Mouse (Mus musculus) cerebellum, adult 9-11 months (tissue): ENCODE measurements around the gene Micu1.

ENCODE experiments used
- DNase-seq: peaks from one replicate; pipeline ENCODE4 v3.0.0; 2022

The Micu1 gene

DNA sequence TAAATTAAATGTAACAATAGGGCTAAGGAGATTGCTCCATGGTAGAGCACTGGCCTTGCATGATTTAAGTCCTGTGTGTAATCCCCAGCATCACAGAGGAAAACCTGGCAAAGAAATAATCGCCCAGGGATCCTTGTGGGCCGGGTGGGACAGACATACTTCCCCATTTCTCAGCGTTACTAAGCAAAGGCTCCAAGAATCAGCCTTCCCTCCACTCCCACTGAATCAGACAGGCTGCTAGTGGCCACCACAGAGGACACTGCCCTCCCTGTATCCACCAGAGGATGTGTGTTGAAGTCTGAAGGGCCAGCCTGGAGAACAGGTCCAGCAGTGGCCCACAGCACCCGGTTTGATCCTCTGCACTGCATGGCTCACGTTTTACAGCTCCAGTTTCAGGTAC is 185.2 kb downstream of the Micu1 start:
- no peak for DNase-seq

DNA sequence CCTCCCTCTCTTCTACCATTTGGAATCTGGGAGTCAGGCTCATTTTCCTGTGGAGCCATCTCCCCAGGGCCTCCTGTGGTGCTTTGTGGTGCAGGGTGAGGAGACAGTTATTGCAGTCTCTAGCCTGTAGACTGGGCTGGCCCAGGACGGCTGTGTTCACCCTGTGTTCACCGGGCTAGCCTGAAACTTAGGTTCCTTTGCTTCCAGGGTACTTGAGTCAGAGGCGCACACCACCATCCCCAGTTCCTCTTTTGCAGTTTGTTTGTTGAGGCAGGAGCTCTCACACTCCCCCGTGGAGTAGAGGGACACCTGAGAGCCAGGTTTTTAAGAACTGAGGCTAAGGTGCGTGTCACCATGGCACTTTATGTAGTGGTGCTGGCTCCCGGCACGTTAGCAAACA is 187.1 kb downstream of the Micu1 start:
- no peak for DNase-seq

DNA sequence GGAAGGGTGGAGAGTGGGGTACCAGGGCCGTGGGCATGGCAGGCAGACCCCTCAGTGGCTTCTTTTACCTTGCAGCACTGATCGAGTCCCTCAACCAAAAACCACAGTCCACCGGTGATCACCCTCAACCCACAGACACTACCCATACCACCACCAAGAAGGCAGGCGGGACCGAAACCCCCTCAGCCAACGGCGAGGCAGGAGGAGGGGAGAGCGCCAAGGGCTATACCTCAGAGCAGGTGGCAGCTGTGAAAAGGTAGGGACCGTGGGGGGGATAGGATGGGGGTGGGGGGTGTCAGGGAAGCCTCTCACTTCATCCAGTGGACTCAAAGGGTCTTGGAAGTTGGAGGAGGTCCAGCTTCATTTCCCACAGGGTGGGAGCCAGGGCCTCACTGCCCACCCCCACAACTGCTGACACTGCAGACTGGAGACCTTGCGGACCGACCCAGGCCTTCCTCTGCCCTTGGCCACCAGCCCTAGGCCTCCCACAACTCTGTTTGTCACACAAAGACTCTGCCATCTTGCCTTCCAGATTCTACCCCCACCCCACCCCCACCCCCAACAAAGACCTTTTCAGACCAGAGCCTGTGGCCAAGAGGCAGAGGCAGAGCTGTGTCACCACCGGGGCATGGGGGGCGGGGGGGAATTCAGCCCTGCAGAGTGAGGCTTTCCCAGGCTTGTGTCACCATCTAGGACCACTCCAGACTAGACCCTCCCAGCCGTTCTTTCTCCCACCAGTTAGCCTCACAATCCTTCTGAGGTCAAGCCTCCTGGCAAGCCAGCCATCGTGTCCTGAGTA is 187.9 kb downstream of the Micu1 start:
- no peak for DNase-seq

DNA sequence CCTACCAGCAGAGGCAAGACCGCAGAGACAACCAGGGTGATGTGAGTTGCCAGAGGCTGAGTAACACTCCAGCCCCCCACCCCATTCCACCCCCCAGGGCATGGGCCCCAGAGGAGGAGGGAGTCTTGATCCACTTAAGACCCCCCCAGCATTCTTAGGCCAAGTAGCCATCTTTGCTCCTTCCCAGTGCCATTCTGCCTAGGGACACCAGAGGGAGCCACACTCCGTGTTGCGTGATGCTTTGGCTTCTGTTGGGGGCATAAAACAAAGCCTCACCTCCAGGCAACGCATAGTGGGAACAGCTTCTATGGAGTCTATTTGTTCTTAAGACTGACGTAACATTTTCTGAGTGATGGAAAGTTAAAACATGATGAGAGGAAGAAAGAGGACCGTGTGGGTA is 190.7 kb downstream of the Micu1 start:
- DNase-seq, result peak; percentile 76

DNA sequence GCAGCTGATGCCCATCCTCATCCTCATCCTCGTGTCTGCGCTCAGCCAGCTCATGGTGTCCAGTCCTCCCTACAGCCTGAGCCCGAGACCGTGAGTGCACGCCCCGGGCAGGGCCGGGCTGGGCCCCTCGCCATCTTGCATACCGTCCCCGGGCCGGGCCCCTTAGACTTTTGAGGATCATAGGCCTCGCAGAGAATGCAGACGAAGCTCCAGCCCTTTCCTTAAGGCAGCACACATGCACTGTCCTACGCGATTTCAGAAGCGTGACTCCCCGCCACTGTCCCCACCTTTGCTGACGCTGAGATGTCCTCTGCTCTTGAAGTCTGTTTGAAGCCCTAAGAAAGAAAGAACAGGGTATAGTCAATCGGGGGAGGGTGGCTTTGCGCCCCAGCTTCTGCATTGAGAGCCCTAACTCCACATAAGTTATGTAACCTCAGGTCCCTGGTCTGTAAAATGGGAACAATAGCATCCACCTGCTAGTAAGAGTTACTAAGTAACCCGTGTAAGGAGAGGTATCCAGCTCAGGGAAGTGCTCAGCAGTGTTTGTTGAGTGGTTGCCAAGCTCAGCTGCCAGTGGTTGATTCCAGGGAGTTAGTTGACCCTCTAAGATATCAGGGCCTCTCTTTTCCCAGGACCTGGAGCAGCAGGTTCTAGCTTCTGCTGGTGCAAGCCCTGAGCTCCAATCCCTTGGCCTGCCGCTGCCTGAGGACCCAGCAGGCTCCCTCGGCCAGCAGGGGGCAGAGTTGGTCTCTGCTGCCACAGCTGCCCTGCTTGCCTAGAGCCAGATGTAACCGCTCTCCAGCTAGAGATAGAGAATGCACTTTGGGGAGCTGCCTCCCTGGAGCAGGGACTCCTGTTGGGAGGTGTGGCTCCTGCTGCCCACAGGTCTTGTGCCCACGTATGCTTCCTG is 192.2 kb downstream of the Micu1 start:
- DNase-seq, result peak; percentile 53

DNA sequence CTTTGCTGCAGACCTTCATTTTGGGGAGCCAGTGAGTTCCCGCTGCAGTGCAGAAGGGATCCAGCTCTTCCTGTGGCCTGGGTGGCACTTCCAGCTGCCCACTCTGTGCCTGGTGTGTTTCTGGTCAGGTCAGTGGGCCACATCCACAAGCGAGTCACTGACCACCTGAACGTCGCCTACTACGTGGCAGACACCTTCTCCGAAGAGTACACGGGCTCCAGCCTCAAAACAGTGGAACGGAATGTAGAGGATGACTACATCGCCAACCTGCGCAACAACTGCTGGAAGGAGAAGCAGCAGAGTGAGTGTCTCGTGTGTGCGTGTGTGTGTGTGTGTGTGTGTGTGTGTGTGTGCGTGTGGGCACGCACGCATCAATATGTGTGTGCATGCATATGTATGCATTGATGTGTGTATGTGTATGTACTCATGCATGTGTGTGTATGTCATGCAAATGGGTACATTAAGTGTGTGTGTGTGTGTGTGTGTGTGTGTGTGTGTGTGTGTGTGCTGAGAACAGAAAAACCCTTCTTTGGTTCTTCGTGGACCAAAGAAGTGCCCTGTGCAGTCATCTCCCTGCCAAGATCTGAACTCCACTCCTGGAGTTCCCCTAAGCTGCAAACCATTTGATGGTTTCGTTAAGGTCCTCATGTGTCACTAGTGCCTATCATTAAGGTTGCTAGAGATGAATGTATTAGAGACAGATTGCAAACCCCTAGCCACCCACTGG is 193.3 kb downstream of the Micu1 start:
- no peak for DNase-seq

DNA sequence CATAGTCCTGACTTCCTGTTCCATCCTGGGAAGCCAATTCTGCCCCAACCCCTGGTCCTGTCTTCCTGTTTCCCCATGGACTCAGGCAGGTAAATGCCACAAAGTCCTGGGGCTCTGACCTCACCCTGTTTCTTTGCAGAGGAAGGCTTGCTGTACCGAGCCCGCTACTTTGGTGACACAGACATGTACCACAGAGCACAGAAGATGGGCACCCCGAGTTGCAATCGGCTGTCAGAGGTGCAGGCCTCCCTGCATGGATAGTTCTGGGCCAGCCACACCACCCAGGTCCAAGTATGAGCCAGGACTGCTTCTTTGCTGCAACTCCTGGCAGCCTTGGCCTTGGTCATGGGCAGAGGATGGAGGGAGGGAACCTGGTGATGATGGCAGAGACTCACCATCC is 193.9 kb downstream of the Micu1 start:
- DNase-seq, result no peak

DNA sequence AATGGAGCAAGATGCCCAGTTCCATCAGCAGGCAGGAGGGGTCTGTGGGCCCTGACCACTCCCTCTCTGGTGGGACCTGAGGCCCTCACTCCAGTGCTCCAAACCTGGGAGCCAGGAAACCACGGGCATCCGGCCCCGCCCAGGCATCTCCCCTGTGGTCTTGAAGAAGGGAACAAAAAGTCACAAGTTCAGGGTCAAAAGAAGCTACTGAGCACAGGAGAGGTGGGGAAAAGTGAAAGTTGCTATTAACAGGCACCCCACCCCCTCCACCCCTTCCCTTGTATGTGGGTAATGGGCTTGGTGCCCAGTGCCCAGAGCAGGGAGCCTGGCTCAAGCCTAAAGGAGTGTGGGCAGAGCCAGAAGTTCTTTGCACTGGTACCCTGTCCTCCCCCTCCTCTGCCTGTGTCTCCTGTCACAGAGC is 194.6 kb downstream of the Micu1 start:
- DNase-seq, result no peak

DNA sequence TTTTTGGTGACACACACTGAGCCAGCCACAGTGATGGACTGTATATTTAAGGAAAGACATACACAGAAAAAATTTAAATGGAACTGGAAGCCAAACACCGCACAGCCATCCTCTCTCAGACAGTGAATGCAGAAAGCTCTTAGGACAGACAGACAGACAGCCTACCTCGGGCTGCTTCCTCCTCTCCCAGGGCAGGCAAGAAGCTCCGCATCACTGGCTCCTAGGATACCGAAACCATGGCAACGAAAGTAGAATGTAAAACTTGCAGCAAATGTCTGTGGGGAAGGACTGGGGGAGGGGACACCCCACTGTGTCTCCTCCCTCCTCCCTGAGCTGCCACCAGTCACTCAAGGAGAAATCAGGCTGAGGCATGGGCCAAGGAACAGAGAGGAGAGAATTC is 195.2 kb downstream of the Micu1 start:
- DNase-seq, result peak; percentile 48

DNA sequence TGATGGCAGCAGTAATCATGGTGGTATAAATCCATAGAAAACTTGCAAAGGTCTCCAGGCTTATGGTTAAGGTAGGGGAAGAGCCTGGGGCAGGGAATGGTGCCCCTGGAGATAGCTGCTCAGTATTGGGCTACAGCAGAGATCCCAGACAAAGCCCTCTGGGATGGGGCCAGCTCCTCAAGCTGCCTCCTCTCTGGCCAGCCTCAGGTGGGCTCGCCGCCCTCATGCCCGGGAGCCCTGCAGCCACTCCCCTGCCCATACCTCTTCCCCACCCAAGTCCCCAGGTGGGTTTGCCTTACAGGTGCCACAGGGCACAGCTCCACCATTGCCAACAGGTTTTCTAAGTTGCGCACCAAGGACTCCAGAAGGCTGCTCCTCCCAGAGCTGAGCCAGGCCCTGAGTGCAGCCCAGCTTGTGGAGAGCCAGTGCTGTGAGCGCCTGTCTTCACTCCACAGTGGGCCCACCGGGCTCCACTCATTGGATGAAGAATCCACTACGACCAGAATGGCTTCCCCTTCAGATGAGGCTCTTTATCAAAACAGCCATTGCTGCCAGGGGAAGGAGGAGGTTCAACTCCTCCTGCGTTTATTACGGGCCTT is 196.0 kb downstream of the Micu1 start:
- DNase-seq, result peak; percentile 57

DNA sequence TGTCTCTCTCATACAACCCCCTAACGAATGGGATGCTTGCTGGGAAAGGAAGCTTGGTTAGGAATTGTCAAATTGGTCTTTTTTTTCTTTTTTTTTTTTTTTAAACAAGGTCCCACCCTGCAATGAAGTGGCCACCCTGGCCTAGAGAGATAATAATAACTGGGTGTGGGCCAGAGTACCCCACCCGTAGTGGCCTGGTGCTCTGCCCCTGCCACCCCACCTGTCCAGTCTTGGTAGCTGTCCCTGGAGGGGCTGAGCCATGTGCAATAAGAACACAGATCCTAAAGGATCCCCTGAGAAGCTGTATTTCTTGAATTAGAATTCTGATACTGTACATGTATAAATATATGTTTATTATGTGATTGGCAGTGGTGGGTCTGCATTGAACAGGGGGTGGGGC is 196.7 kb downstream of the Micu1 start:
- no peak for DNase-seq

DNA sequence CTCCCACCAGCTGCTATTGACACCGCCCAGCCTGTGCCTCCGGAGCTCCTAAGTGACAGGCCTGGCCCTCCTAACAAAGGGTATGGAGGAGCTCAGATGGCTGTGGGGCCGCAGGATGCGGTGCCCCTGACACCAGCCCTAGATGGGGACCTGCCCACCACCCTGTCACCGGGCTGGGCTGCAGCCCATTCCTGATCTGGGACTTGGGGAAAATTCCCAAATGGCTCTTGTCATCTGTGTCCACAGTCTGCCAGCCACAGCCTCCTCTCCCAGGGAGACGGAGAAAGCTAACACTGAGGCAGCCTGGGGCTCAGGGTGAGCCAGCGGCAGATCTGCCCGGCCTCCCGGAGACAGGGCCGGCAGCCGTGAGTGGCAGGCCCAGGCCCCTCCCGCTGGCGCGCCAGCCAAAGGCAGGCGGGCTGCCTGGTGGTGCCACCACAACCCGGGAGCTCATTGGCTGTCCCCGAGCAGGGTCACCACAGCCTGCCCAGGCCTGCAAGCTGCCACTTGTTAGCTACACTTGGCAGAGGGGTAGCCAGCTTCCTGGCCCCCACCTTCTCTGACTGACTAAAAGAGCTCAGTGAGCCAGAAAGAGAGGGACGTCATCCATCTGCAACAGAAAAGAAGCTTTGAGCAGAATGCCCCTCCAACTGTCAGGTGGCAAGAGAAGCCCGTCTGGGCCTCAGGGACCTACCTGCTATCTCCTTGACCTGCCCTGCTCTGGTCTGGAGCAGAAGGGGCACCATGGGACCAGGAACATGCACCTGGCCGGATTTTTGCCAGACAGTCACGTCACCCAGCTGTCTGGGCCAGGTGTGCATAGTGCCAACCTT is 197.3 kb downstream of the Micu1 start:
- peak; percentile 96 for DNase-seq

DNA sequence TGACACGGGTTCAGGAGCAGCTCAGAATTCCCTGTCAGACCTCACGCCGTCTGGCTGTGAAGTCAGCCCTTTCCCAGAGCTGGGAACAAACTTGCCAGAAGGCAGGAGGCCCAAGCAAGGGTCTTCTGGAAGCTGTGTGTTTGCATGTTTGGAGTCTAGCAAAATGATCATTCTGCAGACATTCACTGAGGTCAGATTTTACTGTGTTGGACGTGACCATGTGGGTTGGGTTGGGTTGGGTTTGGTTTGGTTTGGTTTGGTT is 197.8 kb downstream of the Micu1 start:
- DNase-seq, result no peak

DNA sequence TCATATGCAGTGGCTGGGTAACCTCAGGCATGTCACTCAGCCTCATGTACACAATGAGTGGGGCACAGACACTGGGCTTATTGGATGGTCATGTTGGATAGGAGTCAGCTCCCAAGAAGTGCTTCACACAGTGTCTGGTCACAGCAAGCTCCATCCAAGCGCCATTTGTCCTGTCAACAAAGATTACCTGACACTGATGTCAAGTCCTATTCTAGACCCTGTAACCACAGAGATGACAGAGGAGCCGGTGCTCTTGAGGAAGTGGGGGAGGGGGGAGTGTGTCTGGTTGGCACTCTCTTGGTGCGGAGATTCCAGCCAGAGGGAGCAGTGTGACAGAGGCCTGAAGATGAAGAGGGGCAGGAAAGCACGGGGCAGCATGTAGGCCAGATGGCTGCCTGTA is 198.7 kb downstream of the Micu1 start:
- peak; percentile 57 for DNase-seq

DNA sequence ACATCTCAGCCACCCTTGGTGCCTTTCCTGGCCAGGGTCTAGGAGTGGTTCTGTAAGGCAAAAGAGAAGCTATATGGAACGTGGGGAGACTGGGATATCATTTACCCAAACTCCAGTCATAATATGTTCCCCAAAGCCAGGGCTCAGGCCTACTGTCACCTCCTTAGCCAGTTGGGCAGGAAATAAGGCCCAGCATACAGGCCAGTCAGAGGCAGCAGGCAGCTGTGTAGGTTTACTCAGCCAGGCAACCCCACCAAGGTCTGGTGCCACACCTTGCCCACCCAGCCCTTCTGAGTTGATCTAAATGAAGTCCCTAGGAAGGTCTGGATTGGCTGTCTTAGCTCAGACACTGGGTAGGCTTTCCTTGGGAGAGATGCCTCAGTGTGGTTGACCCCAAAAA is 199.2 kb downstream of the Micu1 start:
- DNase-seq, result no peak

DNA sequence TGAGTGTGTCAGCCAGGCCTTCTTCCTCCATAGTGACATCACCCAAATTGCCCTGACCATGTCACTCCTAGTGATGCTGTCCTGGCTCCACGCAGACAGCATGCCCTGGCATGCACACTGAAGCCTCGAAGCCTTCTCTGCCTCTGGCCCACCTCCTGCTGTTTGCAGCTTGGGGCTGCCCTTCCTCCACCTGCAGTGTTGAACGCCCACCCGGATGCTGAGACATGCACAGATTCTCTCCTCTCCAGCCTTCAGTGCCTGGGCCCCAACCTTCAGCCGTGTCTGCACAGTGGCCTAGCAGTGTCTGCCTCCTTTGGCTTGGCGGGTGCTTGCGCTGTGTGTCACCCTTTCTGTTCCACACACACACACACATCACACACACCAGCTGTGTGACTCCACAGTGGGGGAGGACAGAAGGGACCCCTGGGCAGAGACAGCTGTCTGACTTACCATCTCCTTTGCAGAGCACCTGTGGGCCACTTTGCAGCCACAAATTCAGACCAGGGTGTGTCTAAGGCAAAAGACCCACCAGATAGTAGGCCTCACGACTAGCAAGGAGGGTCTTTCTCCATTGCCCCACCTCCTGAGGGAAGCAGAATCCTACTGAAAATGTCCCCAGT is 199.8 kb downstream of the Micu1 start:
- DNase-seq, result peak; percentile 30

DNA sequence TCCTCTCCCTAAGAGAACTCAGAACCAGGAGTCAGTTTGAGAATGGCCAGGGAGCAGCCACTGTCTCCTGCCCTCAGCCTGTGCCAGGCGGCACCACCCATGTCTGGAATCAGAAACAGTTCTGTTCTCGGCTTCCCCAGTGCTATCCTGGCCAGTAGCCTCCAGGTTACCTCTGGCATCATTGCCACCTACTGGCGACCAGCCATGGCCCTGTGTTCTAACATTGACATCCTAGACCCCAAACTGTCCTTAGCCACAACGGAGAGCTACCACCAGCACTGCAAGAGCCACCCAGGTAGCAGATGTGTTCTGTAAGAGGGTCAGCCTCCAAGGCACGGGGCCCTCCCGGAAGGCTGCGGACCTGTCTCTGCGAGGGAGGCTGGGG is 200.3 kb downstream of the Micu1 start:
- peak; percentile 27 for DNase-seq

DNA sequence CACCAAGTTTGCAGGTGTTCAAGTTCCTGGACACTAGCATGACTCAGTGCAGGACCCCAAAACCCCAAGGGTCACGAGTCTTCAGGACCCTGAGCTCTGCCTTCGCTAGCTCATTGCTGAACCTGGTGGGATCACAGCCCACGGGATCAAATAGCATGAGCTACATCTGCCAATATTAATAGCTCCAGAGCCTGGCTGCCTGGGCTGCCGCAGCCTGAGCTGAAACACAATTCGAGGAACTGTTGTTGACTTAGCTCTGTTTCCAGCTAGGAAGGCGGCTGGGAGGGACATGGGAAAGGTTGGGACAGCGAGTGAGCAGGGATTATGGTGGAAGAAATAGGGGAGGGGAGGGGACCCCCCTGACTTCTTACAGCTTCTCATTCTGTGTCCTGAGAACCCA is 200.9 kb downstream of the Micu1 start:
- peak; percentile 16 for DNase-seq

DNA sequence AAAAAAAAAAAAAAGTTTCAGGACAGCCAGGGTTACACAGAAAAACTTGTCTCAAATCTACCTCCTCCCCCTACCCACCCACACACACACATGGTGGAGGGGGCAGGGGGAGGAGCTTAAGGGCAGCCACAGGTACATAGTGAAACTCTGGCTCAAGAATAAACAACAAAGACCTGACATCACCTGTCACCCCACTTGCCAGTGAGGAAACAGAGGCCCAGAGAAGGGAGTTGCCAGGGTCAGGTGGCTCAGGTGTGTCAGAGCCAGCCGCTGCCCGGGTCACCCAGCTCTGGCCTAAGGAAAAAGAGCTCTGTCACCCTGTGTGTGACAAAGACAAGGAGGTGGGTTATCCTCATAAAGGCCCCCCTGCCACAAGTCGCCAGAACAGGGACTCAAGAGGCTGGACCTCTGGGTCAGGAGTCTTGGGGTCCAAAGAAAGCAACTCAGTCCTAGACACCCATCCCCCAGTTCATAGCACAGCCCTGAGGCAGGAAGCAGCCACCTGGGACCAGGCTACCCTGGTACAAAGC is 204.9 kb downstream of the Micu1 start:
- no peak for DNase-seq

DNA sequence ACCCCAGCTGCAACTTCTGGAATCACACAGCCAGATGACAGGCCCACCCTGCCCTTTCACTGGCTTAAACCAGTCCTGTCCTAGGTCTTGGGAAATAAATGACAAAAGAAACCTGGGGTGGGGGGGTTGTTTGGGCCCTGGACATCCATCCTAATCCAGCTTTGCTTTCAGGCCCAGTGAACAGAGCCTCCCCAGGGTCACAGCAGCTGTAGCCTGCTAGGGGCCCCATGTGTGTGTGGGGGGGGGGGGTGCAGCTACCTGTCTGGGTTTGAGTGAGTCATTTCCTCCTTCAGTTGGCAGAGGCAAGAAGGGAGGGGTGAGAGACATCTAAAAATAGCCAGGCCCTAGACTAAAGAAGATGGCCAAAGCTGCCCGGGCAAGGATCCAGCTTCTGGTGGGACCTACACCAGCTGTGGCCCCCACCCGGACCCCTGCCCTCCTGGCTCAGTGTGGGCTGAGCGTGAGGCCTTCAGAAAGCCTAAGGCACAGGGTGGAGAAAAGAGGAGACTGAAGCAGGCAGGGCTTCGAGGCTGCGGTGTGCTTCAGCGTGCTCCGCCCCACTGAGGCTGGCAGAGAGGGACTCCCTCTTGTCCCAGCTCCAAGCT is 205.5 kb downstream of the Micu1 start:
- no peak for DNase-seq

DNA sequence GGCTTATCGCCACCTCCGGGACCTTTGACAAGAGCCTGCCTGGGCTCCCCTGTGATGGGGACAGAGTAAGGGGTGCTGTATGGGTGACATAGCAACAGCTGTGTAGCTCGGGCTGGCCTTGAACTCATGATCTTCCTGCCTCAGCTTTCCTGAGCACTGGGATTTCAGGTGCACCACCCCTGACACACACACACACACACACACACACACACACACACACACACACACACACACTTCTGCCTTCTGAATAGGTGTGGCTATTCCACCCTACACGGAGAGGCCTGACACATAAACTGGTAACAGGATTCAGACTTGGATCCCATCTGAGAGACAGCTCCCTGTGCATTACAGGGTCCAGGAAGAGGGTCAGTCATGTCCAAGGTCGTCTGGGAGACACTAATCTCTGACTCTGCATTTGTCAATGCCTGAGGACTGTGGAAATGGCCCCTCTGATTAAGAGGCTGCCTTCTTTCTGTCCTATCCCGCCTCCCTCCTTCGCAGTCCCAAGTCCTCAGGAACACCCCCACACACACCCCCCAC is 206.6 kb downstream of the Micu1 start:
- DNase-seq, result no peak
